Mouse (Mus musculus) olfactory bulb, adult 2 months (tissue): ENCODE measurements around the gene Rexo2. TPM values are rescaled to one million over a fixed set of nuclear protein-coding genes. Genes with fewer than 3 reads are reported as not detected.

Experiments
- H3K27ac ChIP-seq: fragments of 200-500 bp; 2 replicates; pipeline ENCODE4 v1.5.1; 2012; ENCODE audit warnings: low read depth, low read length; ENCODE audit not compliant: insufficient read depth
- H3K4me1 ChIP-seq: fragments of 200-500 bp; 2 replicates; pipeline ENCODE4 v1.6.1; 2012; ENCODE audit warnings: low read length; ENCODE audit not compliant: control insufficient read depth, insufficient read depth
- H3K4me3 ChIP-seq: fragments of 200-500 bp; 2 replicates; pipeline ENCODE4 v1.5.1; 2012; ENCODE audit warnings: mild to moderate bottlenecking, low read depth, low read length, moderate library complexity; ENCODE audit not compliant: insufficient read depth
- CTCF ChIP-seq: fragments of 200-500 bp; IDR thresholded peaks from 2 replicates; pipeline ENCODE4 v1.5.1; 2012; ENCODE audit warnings: low read depth, mild to moderate bottlenecking, low read length, moderate library complexity; ENCODE audit not compliant: insufficient read depth
- POLR2A ChIP-seq: fragments of 200-500 bp; IDR thresholded peaks from 2 replicates; pipeline ENCODE4 v1.6.1; 2012; ENCODE audit warnings: mild to moderate bottlenecking, low read depth, low read length, moderate library complexity; ENCODE audit not compliant: insufficient read depth
- WGBS: fragments of 180-500 bp; shearing (Covaris S2); methylation state at CpG from one replicate; pipeline ENCODE4 v1.1.7; 2018; 5-methylcytosine and 5-hydroxymethylcytosine counted together
- polyA plus RNA-seq: library from polyadenylated mRNA; stranded (reverse); fragments of >200 nt; gene quantifications from 2 replicates; pipeline ENCODE4 v1.2.4, GENCODE M21; 2012; ENCODE audit warnings: low replicate concordance; ENCODE audit not compliant: missing spikeins, insufficient read depth, insufficient read length

Gene Rexo2
- polyA plus RNA-seq, 1 experiment: not detected

- H3K4me1 ChIP-seq: no peaks in the 10 kb centered on the region
- no peak overlapping the region for H3K4me3 ChIP-seq
- no peak for TF ChIP-seq CTCF
- no peak for TF ChIP-seq POLR2A
- H3K27ac ChIP-seq: no peak overlapping the region
- WGBS: 95% methylated on average over 2 of the region's 2 CpGs
Observed at GRCm38 (mm10) chr9:48421029-48421428, 59.4 kb downstream of the Rexo2 start.

- WGBS: 92% methylated on average over 7 of the region's 7 CpGs
- H3K27ac ChIP-seq: no peak overlapping the region
Observed at GRCm38 (mm10) chr9:48420437-48420836, 60.0 kb downstream of the Rexo2 start.

GRCm38 (mm10) chr9:48418829-48419228 lies 61.6 kb downstream of the Rexo2 start:
- H3K27ac ChIP-seq: no peak overlapping the region
- 74% methylated on average over 8 of the region's 8 CpGs for WGBS
- no peaks in the 10 kb centered on the region for H3K4me1 ChIP-seq
- TF ChIP-seq CTCF: no peak
- TF ChIP-seq POLR2A: no peak
- H3K4me3 ChIP-seq: no peak overlapping the region

More at GRCm38 (mm10) chr9:48420437-48420836, 60.0 kb downstream of the Rexo2 start:
- Histone ChIP-seq H3K4me3 (no peak overlapping the region), H3K4me1 (no peaks in the 10 kb centered on the region)
- TF ChIP-seq POLR2A: no peak
- no peak for TF ChIP-seq CTCF

Other genes starting within 250 kb of the Rexo2 start
- not detected in 2 replicates for gene Nxpe2, start 127.2 kb downstream of the Rexo2 start, polyA plus RNA-seq
- not detected in 2 replicates for gene Rbm7, start 14.7 kb upstream of the Rexo2 start, polyA plus RNA-seq
- gene Gm5617, start 14.8 kb upstream of the Rexo2 start, polyA plus RNA-seq: not detected in 2 replicates
- not detected in 2 replicates for gene Nnmt, start 124.5 kb upstream of the Rexo2 start, polyA plus RNA-seq